Mouse (Mus musculus) spleen, adult 2 months (tissue): ENCODE measurements around the gene Ubl5. TPM values are rescaled to one million over a fixed set of nuclear protein-coding genes. Genes with fewer than 3 reads are reported as not detected.

Experiments used
- DNase-seq, 2 experiments: peaks; one replicate each; pipeline versions ENCODE4 v3.0.0 to v3.0.0-alpha.2; 2012 to 2021; ENCODE audit warnings: low spot score in 2 of 2, low read depth in 1 of 2
- H3K27ac ChIP-seq: fragments of 200-500 bp; 2 replicates; pipeline ENCODE4 v1.5.1; 2012; ENCODE audit warnings: low read length, inconsistent platforms; ENCODE audit not compliant: insufficient read depth
- H3K27me3 ChIP-seq: fragments of 200-500 bp; 2 replicates; pipeline ENCODE4 v1.6.1; 2012; ENCODE audit warnings: mild to moderate bottlenecking, moderate library complexity, low read length, inconsistent platforms; ENCODE audit not compliant: control insufficient read depth, insufficient read depth
- H3K36me3 ChIP-seq: fragments of 200-500 bp; 2 replicates; pipeline ENCODE4 v1.6.1; 2012; ENCODE audit warnings: mild to moderate bottlenecking, low read length, inconsistent platforms; ENCODE audit not compliant: control insufficient read depth, insufficient read depth
- H3K4me1 ChIP-seq: fragments of 200-500 bp; 2 replicates; pipeline ENCODE4 v1.6.1; 2011; ENCODE audit warnings: inconsistent platforms; ENCODE audit not compliant: control insufficient read depth, insufficient read depth, insufficient read length
- H3K4me3 ChIP-seq: fragments of 200-500 bp; 2 replicates; pipeline ENCODE4 v1.5.1; 2011; ENCODE audit warnings: mild to moderate bottlenecking, inconsistent platforms; ENCODE audit not compliant: insufficient read depth, insufficient read length; ENCODE audit errors: extremely low read depth
- CTCF ChIP-seq: fragments of 200-500 bp; IDR thresholded peaks from 2 replicates; pipeline ENCODE4 v1.5.1; 2011; ENCODE audit warnings: mild to moderate bottlenecking, inconsistent platforms; ENCODE audit not compliant: insufficient read depth, insufficient read length, insufficient replicate concordance; ENCODE audit errors: extremely low read depth
- POLR2A ChIP-seq: fragments of 200-500 bp; IDR thresholded peaks from 2 replicates; pipeline ENCODE4 v1.6.1; 2011; ENCODE audit warnings: low read depth, low read length, inconsistent platforms
- WGBS: fragments of 180-500 bp; shearing (Covaris S2); methylation state at CpG from one replicate; pipeline ENCODE4 v1.1.7; 2018; 5-methylcytosine and 5-hydroxymethylcytosine counted together
- polyA plus RNA-seq: library from polyadenylated mRNA; depleted of rRNA; stranded (reverse); fragments of >200 nt; gene quantifications from 2 replicates; pipeline ENCODE4 v1.2.3, GENCODE M21; 2012

Gene Ubl5
- polyA plus RNA-seq, 1 experiment = 178 TPM

- peak; percentile 81 to 83 for DNase-seq
- no peaks in the 10 kb centered on the region for H3K27me3 ChIP-seq
- H3K4me1 ChIP-seq = peaks cover 11% of the 10 kb centered on the region
- TF ChIP-seq POLR2A (no peak), CTCF (no peak)
- peak overlapping the region; percentile 82 for H3K4me3 ChIP-seq
- peaks cover 12% of the 10 kb centered on the region for H3K36me3 ChIP-seq
- H3K27ac ChIP-seq = peak overlapping the region; percentile 92
- 1% methylated on average over 30 of the region's 30 CpGs for WGBS
These were observed 303 bp downstream of the Ubl5 start for GRCm38 (mm10) chr9:20642896-20643466.

- peaks cover 6% of the 10 kb centered on the region for H3K36me3 ChIP-seq
- no peaks in the 10 kb centered on the region for H3K27me3 ChIP-seq
- H3K4me3 ChIP-seq = peak overlapping the region; percentile 82
- no peak for TF ChIP-seq CTCF
- no peak for TF ChIP-seq POLR2A
- whole genome bisulfite sequencing = 3% methylated on average over 13 of the region's 13 CpGs
- H3K27ac ChIP-seq = peak overlapping the region; percentile 92
- H3K4me1 ChIP-seq = peaks cover 11% of the 10 kb centered on the region
- no peak for DNase-seq
These were observed 1.1 kb downstream of the Ubl5 start for GRCm38 (mm10) chr9:20643781-20644180.

- H3K27me3 ChIP-seq = no peaks in the 10 kb centered on the region
- under 1% methylated on average over 43 of the region's 43 CpGs for WGBS
- peak within 1 kb of the TSS; percentile 92 for H3K27ac ChIP-seq
- H3K4me3 ChIP-seq = peak within 1 kb of the TSS; percentile 82
- peaks cover 3% of the 10 kb centered on the region; the same call in 1 of the 2 replicates for H3K36me3 ChIP-seq
- peak; percentile 73 to 76 for DNase-seq
- no peak for TF ChIP-seq CTCF
- peak; percentile 85 for TF ChIP-seq POLR2A
- peaks cover 11% of the 10 kb centered on the region for H3K4me1 ChIP-seq
These were observed 1.8 kb downstream of the Ubl5 start, which contains the start of gene Fbxl12 for GRCm38 (mm10) chr9:20644360-20645081. Gene Fbxl12, minus strand, starts transcription at chr9:20644767.

DNA sequence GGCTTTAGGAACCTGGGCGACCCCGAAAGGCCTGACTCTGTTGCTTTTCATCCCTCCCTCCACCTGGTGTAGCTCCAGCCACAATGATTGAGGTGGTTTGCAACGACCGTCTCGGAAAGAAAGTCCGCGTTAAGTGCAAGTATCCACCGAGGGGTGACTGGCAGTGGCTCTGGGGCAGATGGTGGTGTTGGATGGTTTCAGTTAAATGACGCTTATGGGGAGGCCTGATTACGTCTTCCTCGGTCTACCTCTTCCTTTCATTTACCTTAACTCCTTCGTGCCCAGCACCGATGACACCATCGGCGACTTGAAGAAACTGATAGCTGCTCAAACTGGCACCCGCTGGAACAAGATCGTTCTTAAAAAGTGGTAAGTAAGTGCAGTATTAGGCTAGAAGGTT is 2.4 kb downstream of the Ubl5 start:
- Histone ChIP-seq H3K4me1 (peaks cover 11% of the 10 kb centered on the region), H3K36me3 (peaks cover 3% of the 10 kb centered on the region; the same call in 1 of the 2 replicates), H3K4me3 (peak overlapping the region; percentile 82), H3K27me3 (no peaks in the 10 kb centered on the region), H3K27ac (peak overlapping the region; percentile 92)
- no peak for TF ChIP-seq CTCF
- no peak for TF ChIP-seq POLR2A
- no peak for DNase-seq
- WGBS = 1% methylated on average over 17 of the region's 17 CpGs

DNA sequence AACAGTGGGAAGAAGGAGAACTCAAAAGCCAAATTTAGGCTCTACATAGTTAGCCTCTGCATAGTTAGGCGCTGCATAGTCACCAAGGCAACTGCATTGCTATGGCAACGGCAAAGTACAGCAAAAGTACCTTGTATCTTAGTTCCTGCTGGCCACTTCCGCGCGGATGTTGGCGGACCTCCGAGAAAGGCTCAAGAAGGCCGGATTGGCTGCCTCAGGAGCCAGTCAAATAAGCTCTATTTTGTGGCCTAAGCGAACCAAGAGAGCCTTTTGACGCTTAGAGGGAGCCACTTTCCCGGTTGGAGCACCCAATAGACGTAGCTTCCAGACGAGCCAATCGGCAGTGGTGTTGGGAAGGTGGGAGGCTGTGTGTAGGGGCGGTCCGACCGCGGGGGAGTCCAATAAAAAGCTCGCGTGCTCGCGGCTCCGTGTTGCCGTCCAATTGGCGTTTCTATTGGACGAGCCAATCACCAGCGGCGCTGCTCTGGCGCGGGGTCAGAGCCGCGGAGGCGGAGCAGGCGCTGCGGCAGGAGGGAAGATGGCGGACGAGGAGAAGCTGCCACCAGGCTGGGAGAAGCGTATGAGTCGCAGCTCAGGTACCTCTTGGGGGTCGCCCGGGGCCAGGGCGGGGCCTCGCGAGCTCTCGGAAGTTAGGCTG is 9.1 kb downstream of the Ubl5 start, which contains the start of gene Pin1:
TSS of gene Pin1 (plus strand) at position 494 of the 658 bp plus-strand sequence.
- Histone ChIP-seq H3K27ac (peak within 1 kb of the TSS; percentile 50; the same call in 1 of the 2 replicates), H3K36me3 (peaks cover 10% of the 10 kb centered on the region), H3K4me3 (peak within 1 kb of the TSS; percentile 76), H3K27me3 (no peaks in the 10 kb centered on the region), H3K4me1 (peaks cover 7% of the 10 kb centered on the region; the same call in 1 of the 2 replicates)
- DNase-seq = peak; percentile 98 to 99
- no peak for TF ChIP-seq CTCF
- peak; percentile 59 for TF ChIP-seq POLR2A
- under 1% methylated on average over 45 of the region's 45 CpGs for WGBS

DNA sequence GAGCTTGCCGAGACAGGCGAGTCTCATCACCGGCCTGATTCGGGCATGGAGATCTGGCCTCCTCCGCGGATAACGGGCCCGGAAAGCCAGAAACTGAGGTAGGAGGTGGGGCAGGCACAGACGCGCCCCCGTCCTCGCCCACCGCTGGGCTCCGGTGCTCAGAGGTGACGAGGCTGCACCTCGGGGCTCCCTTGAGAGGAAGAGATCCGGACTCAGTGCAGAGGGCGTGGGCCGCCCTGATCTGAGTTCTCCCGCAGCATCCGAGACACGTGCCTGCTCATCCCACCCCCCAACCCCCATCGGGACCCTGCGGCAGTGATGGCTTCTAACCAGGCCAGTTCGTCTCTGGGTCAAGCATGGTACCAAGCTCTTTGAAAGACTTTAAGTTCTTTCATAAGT is 9.6 kb downstream of the Ubl5 start:
- H3K4me1 ChIP-seq = peaks cover 7% of the 10 kb centered on the region; the same call in 1 of the 2 replicates
- peak overlapping the region; percentile 50; the same call in 1 of the 2 replicates for H3K27ac ChIP-seq

More for the DNA sequence above, 9.6 kb downstream of the Ubl5 start:
- Histone ChIP-seq H3K27me3 (no peaks in the 10 kb centered on the region), H3K36me3 (peaks cover 12% of the 10 kb centered on the region), H3K4me3 (peak overlapping the region; percentile 76)
- under 1% methylated on average over 25 of the region's 25 CpGs for WGBS
- no peak for DNase-seq
- TF ChIP-seq POLR2A (no peak), CTCF (no peak)
